Mouse (Mus musculus): ENCODE results near the gene Myrfl.

GRCm38 (mm10) chr10:116921416-116921815, 24.7 kb upstream of the Myrfl start:
- TF ChIP-seq GATA1 (IDR thresholded peaks at IDR 0.05; ENCODE audit: borderline replicate concordance, low read length) (no peak), FLI1 (IDR thresholded peaks at IDR 0.05; ENCODE audit: low read length) (no peak)

Data from megakaryocyte, embryonic 14.5 days (primary cell).